Mouse (Mus musculus) forebrain, postnatal 0 days (tissue): ENCODE data around the gene Lingo1. TPM values are rescaled to one million over a fixed set of nuclear protein-coding genes. Genes with fewer than 3 reads are reported as not detected.

ENCODE experiments used
- ATAC-seq: fragments of 200-750 bp; cut with Nextera tagmentation; 2 replicates; pipeline ENCODE4 v1.8.0; 2017; ENCODE audit warnings: mild to moderate bottlenecking, moderate library complexity
- DNase-seq: peaks from one replicate; pipeline ENCODE4 v3.0.0-alpha.2; 2015
- H3K27ac ChIP-seq: fragments of 300-500 bp; sonication (generic); 2 replicates; pipeline ENCODE4 v1.5.1; 2014; ENCODE audit warnings: low read depth, mild to moderate bottlenecking, antibody characterized with exemption, low read length, moderate library complexity, mixed read lengths
- H3K27me3 ChIP-seq: fragments of 300-500 bp; sonication (generic); 2 replicates; pipeline ENCODE4 v1.6.1; 2014; ENCODE audit warnings: mild to moderate bottlenecking, low read length, mixed read lengths; ENCODE audit not compliant: insufficient read depth
- H3K36me3 ChIP-seq: fragments of 300-500 bp; sonication (generic); 2 replicates; pipeline ENCODE4 v1.6.1; 2014; ENCODE audit warnings: mild to moderate bottlenecking, moderate library complexity; ENCODE audit not compliant: insufficient read depth
- H3K4me1 ChIP-seq: fragments of 300-500 bp; sonication (generic); 2 replicates; pipeline ENCODE4 v1.6.1; 2014; ENCODE audit warnings: antibody characterized with exemption; ENCODE audit not compliant: insufficient read depth
- H3K4me2 ChIP-seq: fragments of 300-500 bp; sonication (generic); 2 replicates; pipeline ENCODE4 v1.6.1; 2014; ENCODE audit warnings: low read depth, mild to moderate bottlenecking, moderate library complexity
- H3K4me3 ChIP-seq: fragments of 300-500 bp; sonication (generic); 2 replicates; pipeline ENCODE4 v1.5.1; 2014; ENCODE audit warnings: low read depth, low read length, mixed read lengths
- H3K9ac ChIP-seq: fragments of 300-500 bp; sonication (generic); 2 replicates; pipeline ENCODE4 v1.6.1; 2014; ENCODE audit warnings: mild to moderate bottlenecking
- H3K9me3 ChIP-seq: fragments of 300-500 bp; sonication (generic); 2 replicates; pipeline ENCODE4 v1.6.1; 2016; ENCODE audit warnings: low read length
- CTCF ChIP-seq: sonication (generic); IDR thresholded peaks from 2 replicates; pipeline ENCODE4 v1.5.1; 2016; ENCODE audit warnings: antibody characterized with exemption, control low read depth, low read depth
- WGBS: fragments of 180-500 bp; shearing (Covaris S2); extraction: QIAGEN DNeasy Blood & Tissue Kit; methylation state at CpG from one replicate; pipeline ENCODE4 v1.1.7; 2014; 5-methylcytosine and 5-hydroxymethylcytosine counted together
- polyA plus RNA-seq: library from polyadenylated mRNA; unstranded; fragments of >200 nt; fragmentation: Nextera tagmentation; extraction: Ambion mirVana; gene quantifications from 2 replicates; pipeline ENCODE4 v1.2.1, GENCODE M21; 2015
- total RNA-seq: library from RNA; depleted of rRNA; stranded (reverse); fragments of >200 nt; gene quantifications from 2 replicates; pipeline ENCODE4 v1.2.3, GENCODE M21; 2014

The Lingo1 gene
- total and polyA plus RNA-seq, 2 experiments from 2014 or later = 103 to 114 TPM

GRCm38 (mm10) chr9:56727703-56728684, 68.3 kb downstream of the Lingo1 start:
- Histone ChIP-seq H3K36me3 (no peaks in the 10 kb centered on the region), H3K4me2 (0 out of 2 replicates have a peak overlapping the region, but pooled peaks have one; percentile 2), H3K4me1 (0 out of 2 replicates have a peak, but pooled peaks cover 9% of the 10 kb centered on the region), H3K27ac (no peak overlapping the region), H3K4me3 (no peak overlapping the region), H3K9me3 (no peaks in the 10 kb centered on the region), H3K27me3 (no peaks in the 10 kb centered on the region; the same call in 1 of the 2 replicates), H3K9ac (no peak overlapping the region)
- no peak for TF ChIP-seq CTCF
- ATAC-seq (peak; percentile 30), DNase-seq (peak; percentile 75)
- WGBS = 14% methylated on average over 15 of the region's 15 CpGs

GRCm38 (mm10) chr9:56725814-56726213, 70.5 kb downstream of the Lingo1 start:
- Histone ChIP-seq H3K4me1 (0 out of 2 replicates have a peak, but pooled peaks cover 9% of the 10 kb centered on the region), H3K4me2 (no peak overlapping the region), H3K27me3 (no peaks in the 10 kb centered on the region), H3K27ac (no peak overlapping the region), H3K4me3 (no peak overlapping the region), H3K9ac (no peak overlapping the region), H3K9me3 (no peaks in the 10 kb centered on the region), H3K36me3 (no peaks in the 10 kb centered on the region)
- ATAC-seq (no peak), DNase-seq (peak; percentile 54)
- WGBS = 22% methylated on average over 2 of the region's 2 CpGs
- peak; percentile 71 for TF ChIP-seq CTCF

- H3K27ac ChIP-seq = no peak overlapping the region
- no peak for TF ChIP-seq CTCF
- DNase-seq = no peak
- peak; percentile 16; the same call in 1 of the 2 replicates for ATAC-seq
- no peaks in the 10 kb centered on the region for H3K27me3 ChIP-seq
- no peak overlapping the region for H3K9ac ChIP-seq
- WGBS = 65% methylated on average over 11 of the region's 11 CpGs
- no peak overlapping the region for H3K4me2 ChIP-seq
- H3K4me1 ChIP-seq = no peaks in the 10 kb centered on the region
- no peak overlapping the region for H3K4me3 ChIP-seq
- H3K9me3 ChIP-seq = no peaks in the 10 kb centered on the region
- no peaks in the 10 kb centered on the region for H3K36me3 ChIP-seq
Observed at GRCm38 (mm10) chr9:56722089-56722825, 74.0 kb downstream of the Lingo1 start.

GRCm38 (mm10) chr9:56718984-56719383, 77.3 kb downstream of the Lingo1 start:
- no peaks in the 10 kb centered on the region; the same call in 1 of the 2 replicates for H3K27me3 ChIP-seq
- H3K27ac ChIP-seq = no peak overlapping the region
- no peak overlapping the region for H3K4me3 ChIP-seq
- TF ChIP-seq CTCF = no peak
- ATAC-seq = no peak
- H3K4me2 ChIP-seq = no peak overlapping the region
- no peak for DNase-seq
- H3K9ac ChIP-seq = no peak overlapping the region
- no peaks in the 10 kb centered on the region for H3K9me3 ChIP-seq
- no peaks in the 10 kb centered on the region for H3K36me3 ChIP-seq
- WGBS = 72% methylated on average over 3 of the region's 3 CpGs
- H3K4me1 ChIP-seq = no peaks in the 10 kb centered on the region

- Histone ChIP-seq H3K27me3 (no peaks in the 10 kb centered on the region; the same call in 1 of the 2 replicates), H3K36me3 (no peaks in the 10 kb centered on the region), H3K4me1 (no peaks in the 10 kb centered on the region; the same call in 1 of the 2 replicates), H3K9ac (no peak overlapping the region), H3K4me2 (no peak overlapping the region), H3K27ac (no peak overlapping the region), H3K9me3 (no peaks in the 10 kb centered on the region), H3K4me3 (no peak overlapping the region)
- DNase-seq = no peak
- TF ChIP-seq CTCF = no peak
- no peak for ATAC-seq
- WGBS = 90% methylated on average over 3 of the region's 3 CpGs
Observed at GRCm38 (mm10) chr9:56716565-56716964, 79.7 kb downstream of the Lingo1 start.

- Histone ChIP-seq H3K4me2 (no peak overlapping the region), H3K27me3 (no peaks in the 10 kb centered on the region; the same call in 1 of the 2 replicates), H3K9ac (no peak overlapping the region), H3K4me3 (no peak overlapping the region), H3K27ac (no peak overlapping the region), H3K9me3 (no peaks in the 10 kb centered on the region), H3K4me1 (no peaks in the 10 kb centered on the region; the same call in 1 of the 2 replicates), H3K36me3 (no peaks in the 10 kb centered on the region)
- no peak for TF ChIP-seq CTCF
- 74% methylated on average over 3 of the region's 3 CpGs for WGBS
- ATAC-seq = no peak
- no peak for DNase-seq
Observed at GRCm38 (mm10) chr9:56716066-56716465, 80.2 kb downstream of the Lingo1 start.

- H3K4me1 ChIP-seq = no peaks in the 10 kb centered on the region; the same call in 1 of the 2 replicates
- no peak overlapping the region for H3K9ac ChIP-seq
- no peak overlapping the region for H3K4me2 ChIP-seq
- WGBS = 75% methylated on average over 1 of the region's 1 CpGs
- H3K27me3 ChIP-seq = no peaks in the 10 kb centered on the region; the same call in 1 of the 2 replicates
- no peak for ATAC-seq
- no peaks in the 10 kb centered on the region for H3K9me3 ChIP-seq
- no peak overlapping the region for H3K27ac ChIP-seq
- no peak for DNase-seq
- no peaks in the 10 kb centered on the region for H3K36me3 ChIP-seq
- H3K4me3 ChIP-seq = no peak overlapping the region
- TF ChIP-seq CTCF = no peak
Observed at GRCm38 (mm10) chr9:56714391-56714790, 81.9 kb downstream of the Lingo1 start.
